Mouse (Mus musculus) erythroblast, embryonic 14.5 days (primary cell): ENCODE measurements around the gene Car8.

ENCODE experiments used
- GATA1 ChIP-seq: IDR thresholded peaks from 2 replicates; pipeline ENCODE4 v1.6.1; 2012; ENCODE audit warnings: low read length, inconsistent platforms, mixed read lengths
- TAL1 ChIP-seq: IDR thresholded peaks from 3 replicates; pipeline ENCODE4 v1.6.1; 2012; ENCODE audit warnings: low read length, inconsistent platforms, mixed read lengths

DNA sequence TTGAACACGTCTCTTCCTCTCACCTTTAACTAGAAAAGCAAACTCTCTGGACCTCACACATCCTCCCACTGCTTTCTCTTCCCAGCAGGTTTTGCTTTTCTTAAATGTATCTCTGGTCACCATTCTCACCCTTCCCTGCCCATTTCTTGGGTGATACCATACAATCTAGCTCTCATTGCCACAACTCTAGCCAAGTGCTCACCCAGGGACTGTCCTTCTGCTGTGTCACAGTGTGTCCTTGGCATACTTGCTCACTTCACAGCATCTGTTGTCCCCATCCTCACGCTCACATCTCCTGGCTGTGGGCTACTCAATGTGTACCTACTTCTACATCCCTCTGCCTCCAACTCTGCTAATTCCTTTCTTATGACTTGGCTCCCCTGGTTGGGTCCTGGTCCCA, 37.2 kb downstream of the Car8 start:
- no peak for TF ChIP-seq GATA1
- no peak for TF ChIP-seq TAL1
